Mouse (Mus musculus) mouse embryonic stem cell (cell line): ENCODE data around the gene Krt79.

ENCODE experiments used
- in situ Hi-C, 2 experiments: fragments of 300-500 bp; cut with MboI; formaldehyde crosslinking; loops; 1 replicate in 1 of 2; 3 replicates in 1 of 2; pipeline ENCODE4 v1.14.3; 2019 to 2020; ENCODE audit warnings: low sequenced_read_pairs in 2 of 2, low pct_unique_long_range_greater_than_20kb in 1 of 2, mixed read lengths in 1 of 2; ENCODE audit not compliant: unreplicated experiment in 1 of 2

The Krt79 gene

GRCm38 (mm10) chr15:101940274-101940829 lies at the start of gene Krt79:
Krt79 (minus strand) TSS chr15:101940324.
- in situ Hi-C loops = no loop called here

GRCm38 (mm10) chr15:101988714-101989113 lies 48.6 kb upstream of the Krt79 start:
- in situ Hi-C loops = loop anchor here in 1 of 2 experiments (5.0 kb wide), 1 partner anchor 84 kb away; the partner anchor contains the start of gene Eif4b

- in situ Hi-C loops = loop anchor here in 1 of 2 experiments (5.0 kb wide), 1 partner anchor 84 kb away; the partner anchor contains the start of gene Eif4b
These were observed 48.0 kb upstream of the Krt79 start for GRCm38 (mm10) chr15:101988119-101988518.

GRCm38 (mm10) chr15:101984746-101985145 lies 44.6 kb upstream of the Krt79 start:
- in situ Hi-C loops = loop anchor here (5.0 kb wide), 2 partner anchors 88 to 647 kb away; partner anchors contain the start of gene Eif4b (in 1 of the 2)

GRCm38 (mm10) chr15:101983949-101984601 lies 44.0 kb upstream of the Krt79 start:
- in situ Hi-C loops = loop anchor here in 1 of 2 experiments (5.0 kb wide), 1 partner anchor 647 kb away; no protein-coding TSS in a partner anchor

GRCm38 (mm10) chr15:101983315-101983948 lies 43.3 kb upstream of the Krt79 start:
- in situ Hi-C loops = loop anchor here in 1 of 2 experiments (5.0 kb wide), 1 partner anchor 646 kb away; no protein-coding TSS in a partner anchor

- in situ Hi-C loops = loop anchor here in 1 of 2 experiments (5.0 kb wide), 1 partner anchor 644 kb away; no protein-coding TSS in a partner anchor
These were observed 40.7 kb upstream of the Krt79 start for GRCm38 (mm10) chr15:101980849-101981248.

- in situ Hi-C loops = loop anchor here in 1 of 2 experiments (10.0 kb wide), 2 partner anchors 452 to 642 kb away; no protein-coding TSS in a partner anchor
These were observed 37.1 kb upstream of the Krt79 start for GRCm38 (mm10) chr15:101977043-101977726.

- in situ Hi-C loops = loop anchor here in 1 of 2 experiments (10.0 kb wide), 2 partner anchors 452 to 642 kb away; no protein-coding TSS in a partner anchor
These were observed 36.5 kb upstream of the Krt79 start for GRCm38 (mm10) chr15:101976641-101977040.

- in situ Hi-C loops = loop anchor here in 1 of 2 experiments (10.0 kb wide), 2 partner anchors 451 to 641 kb away; no protein-coding TSS in a partner anchor
These were observed 35.9 kb upstream of the Krt79 start for GRCm38 (mm10) chr15:101976023-101976422.

- in situ Hi-C loops = loop anchor here (5.0 to 10.0 kb wide), 4 partner anchors 202 to 639 kb away; no protein-coding TSS in a partner anchor
These were observed 34.1 kb upstream of the Krt79 start for GRCm38 (mm10) chr15:101974083-101974845.

GRCm38 (mm10) chr15:101973414-101974077 lies 33.4 kb upstream of the Krt79 start:
- in situ Hi-C loops = loop anchor here (5.0 to 10.0 kb wide), 4 partner anchors 201 to 639 kb away; no protein-coding TSS in a partner anchor

- in situ Hi-C loops = loop anchor here (5.0 to 10.0 kb wide), 4 partner anchors 198 to 636 kb away; no protein-coding TSS in a partner anchor
These were observed 30.4 kb upstream of the Krt79 start for GRCm38 (mm10) chr15:101970536-101970935.

- in situ Hi-C loops = no loop called here
These were observed 26.7 kb upstream of the Krt79 start for GRCm38 (mm10) chr15:101966808-101967207.

GRCm38 (mm10) chr15:101958891-101959290 lies 18.8 kb upstream of the Krt79 start:
- in situ Hi-C loops = no loop called here

- in situ Hi-C loops = no loop called here
These were observed 14.1 kb upstream of the Krt79 start, which contains the start of gene Krt78 for GRCm38 (mm10) chr15:101954187-101954586. Krt78 (minus strand) TSS chr15:101954287.
